Mouse (Mus musculus): ENCODE measurements at regions not wholly inside any gene's neighbourhood (a gene's known extent, or its start where the extent isn't known, plus 50 kb on each side); places are given as distances from the start of the nearest gene placed in this dataset.

- no peak for DNase-seq (ENCODE audit: low read depth, low spot score)
Measured at GRCm38 (mm10) chr2:146565693-146566092, 53.5 kb upstream of the Ralgapa2 start.

DNA sequence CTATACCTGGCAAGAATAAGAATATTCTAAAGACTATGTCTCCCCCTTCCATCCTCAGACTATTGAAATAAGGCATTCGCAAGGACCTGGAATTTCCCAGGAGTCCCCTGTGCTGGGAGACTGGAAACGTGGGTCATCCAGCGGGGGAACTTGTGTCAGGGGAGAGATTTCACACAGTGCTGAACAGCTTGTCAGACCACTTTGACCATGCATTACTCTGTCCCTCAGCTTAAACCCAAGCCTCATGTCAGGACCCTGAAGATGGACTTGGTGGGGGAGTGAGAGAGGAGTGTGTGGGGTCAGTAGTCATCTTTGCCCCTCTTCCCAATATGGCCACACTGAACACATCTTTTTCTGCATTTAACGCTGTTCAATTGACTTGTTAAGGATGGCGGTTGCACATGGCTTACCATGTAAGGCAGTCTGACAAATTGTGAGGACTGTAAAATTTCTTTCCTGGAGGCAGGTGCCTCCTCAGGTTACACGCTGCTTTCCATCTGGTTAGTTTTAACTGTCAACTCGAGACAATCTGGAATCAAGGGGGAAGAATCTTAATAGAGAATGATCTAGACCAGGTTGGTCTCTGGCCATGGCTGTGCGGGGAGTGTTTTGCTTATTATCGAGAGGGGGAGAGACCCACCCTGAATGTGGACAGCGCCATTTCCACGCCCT, 56.2 kb upstream of the Ralgapa2 start:
- no peak for DNase-seq (ENCODE audit: low read depth, low spot score)

- DNase-seq (ENCODE audit: low read depth, low spot score): peak; percentile 59
Measured at GRCm38 (mm10) chr2:146571036-146571435, 58.9 kb upstream of the Ralgapa2 start.

DNA sequence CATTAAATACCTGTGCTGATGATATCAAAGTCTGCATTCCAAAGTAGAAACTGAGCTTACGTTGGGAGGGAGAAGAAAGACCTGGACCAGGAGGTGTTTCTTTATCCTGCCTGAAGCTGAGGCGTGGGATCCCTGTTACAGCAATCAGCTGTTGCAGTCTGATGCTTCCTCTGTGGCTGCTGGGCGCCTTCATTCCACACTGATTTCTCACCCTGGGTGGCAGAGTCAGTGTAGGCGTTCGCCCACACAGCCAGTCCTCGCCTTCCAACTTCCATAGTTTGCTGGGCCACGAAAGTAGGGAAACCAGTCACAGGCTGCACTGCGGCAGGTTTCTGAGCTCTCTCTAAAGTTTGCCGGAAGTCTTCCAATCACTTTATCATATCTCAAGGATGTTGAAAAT, 59.7 kb upstream of the Ralgapa2 start:
- no peak for DNase-seq (ENCODE audit: low read depth, low spot score)

DNA sequence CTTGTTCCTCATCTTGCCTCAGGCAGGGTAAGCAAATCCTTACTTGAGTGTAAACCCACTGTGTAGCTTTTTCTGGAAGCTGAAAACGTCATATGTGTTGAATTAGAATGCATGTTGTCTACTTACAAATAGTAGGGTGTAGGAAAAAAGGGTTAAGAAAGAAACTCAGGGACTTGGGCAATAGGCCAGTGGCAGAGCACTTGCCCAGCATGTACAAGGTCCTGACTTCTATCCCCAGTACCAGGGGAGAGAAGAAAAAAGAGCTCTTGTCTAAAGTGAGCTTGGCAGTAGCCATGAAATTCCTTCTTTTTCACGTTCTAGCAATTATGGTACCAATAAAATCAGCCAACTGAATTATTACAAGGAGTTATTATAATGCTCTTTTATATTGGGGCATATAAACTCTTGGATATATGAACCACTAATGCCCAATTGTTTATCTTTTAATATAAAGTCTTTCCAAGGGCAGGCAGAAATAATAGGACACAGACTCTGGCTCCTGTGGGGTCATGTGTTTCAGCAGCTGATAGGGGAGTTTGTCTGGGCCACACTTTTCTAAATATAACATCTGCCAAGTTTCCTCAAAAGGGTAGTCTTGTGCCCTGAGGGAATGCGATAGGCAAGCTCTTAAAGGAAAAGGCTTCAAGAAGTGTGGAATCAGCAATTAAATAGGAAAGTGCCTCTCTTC, 63.6 kb upstream of the Ralgapa2 start:
- no peak for DNase-seq (ENCODE audit: low read depth, low spot score)

- DNase-seq (ENCODE audit: low read depth, low spot score): no peak
Measured at GRCm38 (mm10) chr2:146576298-146576905, 64.3 kb upstream of the Ralgapa2 start.

DNA sequence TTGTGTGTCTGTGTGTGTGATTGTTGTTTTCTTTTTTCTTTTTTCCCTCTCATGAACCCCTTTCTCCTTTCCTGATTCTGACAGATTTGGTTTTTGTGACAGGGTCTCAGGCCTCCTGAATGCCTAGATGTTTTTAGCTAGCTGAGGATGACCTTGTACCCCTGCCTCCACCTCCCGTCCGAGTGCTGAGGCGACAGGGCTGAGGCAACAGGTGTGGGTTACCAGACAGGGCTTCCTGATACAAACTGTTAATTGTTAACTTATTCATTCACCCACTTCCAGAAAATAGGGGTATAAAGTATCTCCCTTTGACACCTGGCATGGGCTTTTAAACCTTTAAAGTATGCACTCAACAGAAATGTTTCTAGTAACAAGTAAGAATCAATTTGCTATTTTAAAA, 65.0 kb upstream of the Ralgapa2 start:
- no peak for DNase-seq (ENCODE audit: low read depth, low spot score)

- no peak for DNase-seq (ENCODE audit: low read depth, low spot score)
Measured at GRCm38 (mm10) chr2:146581220-146581619, 69.1 kb upstream of the Ralgapa2 start.

- DNase-seq (ENCODE audit: low read depth, low spot score): no peak
Measured at GRCm38 (mm10) chr2:146583807-146584388, 71.8 kb upstream of the Ralgapa2 start.

DNA sequence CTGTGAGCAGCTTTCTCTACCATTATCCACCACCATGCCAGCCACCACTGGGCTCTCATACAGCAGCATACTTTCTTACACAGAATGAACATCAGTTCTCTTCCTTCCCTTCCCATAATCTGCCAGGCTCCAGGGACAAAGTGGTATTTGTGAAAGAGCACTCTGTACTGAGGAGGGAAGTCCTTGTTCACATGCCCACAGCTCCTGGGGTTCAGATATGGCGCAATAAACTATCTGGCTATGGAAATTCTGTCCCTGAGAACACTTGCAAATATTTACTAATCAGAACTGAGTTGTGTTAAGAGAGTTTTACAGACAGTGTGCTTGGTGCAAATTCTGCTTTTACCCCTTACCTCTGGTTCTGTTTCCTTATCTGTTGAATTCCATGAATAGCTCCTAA, 74.2 kb upstream of the Ralgapa2 start:
- DNase-seq (ENCODE audit: low read depth, low spot score): no peak

GRCm38 (mm10) chr2:146586981-146587380, 74.8 kb upstream of the Ralgapa2 start:
- DNase-seq (ENCODE audit: low read depth, low spot score): no peak

DNA sequence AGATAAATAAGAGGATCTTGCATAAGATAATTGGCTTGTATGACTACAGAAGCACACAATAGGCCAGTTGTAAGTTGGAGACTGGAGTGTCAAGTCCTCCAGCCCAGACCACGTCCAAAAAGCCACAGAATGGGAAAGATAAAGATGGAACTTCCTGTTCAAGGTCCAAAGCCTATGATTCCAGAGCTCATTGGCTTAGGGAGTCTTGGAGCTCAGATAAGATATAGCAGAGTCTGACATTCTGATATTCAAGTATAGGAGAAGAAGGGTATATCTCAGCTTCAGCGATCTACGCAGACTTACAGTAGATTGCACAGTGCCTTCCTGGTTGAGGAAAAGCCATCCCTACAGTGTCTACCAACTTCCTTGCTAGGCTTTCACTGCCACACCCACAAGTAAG, 77.7 kb upstream of the Ralgapa2 start:
- no peak for DNase-seq (ENCODE audit: low read depth, low spot score)

DNA sequence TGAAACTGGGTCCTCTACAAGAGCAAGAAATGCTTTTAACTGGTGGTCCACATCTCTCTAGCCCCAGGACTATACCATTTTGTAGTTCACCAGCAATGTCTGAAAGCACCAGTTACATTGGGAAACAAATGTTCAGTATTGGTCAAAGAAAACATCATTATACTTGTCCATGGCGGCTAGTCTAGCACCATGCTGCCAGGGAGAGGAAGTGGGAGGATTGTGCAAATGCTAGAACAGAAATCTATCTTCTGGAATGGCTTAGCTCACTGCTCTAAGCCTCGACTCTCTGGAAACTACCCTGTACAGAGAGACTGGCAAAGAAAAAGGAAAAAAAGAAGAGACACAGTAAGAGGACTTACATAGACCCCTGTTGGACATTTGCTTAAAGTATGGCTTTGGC, 81.1 kb upstream of the Ralgapa2 start:
- no peak for DNase-seq (ENCODE audit: low read depth, low spot score)

GRCm38 (mm10) chr2:146594212-146594611, 82.1 kb upstream of the Ralgapa2 start:
- no peak for DNase-seq (ENCODE audit: low read depth, low spot score)

- DNase-seq (ENCODE audit: low read depth, low spot score): no peak
Measured at GRCm38 (mm10) chr2:146595673-146596072, 83.5 kb upstream of the Ralgapa2 start.

- DNase-seq (ENCODE audit: low read depth, low spot score): no peak
Measured at GRCm38 (mm10) chr2:146606170-146606569, 94.0 kb upstream of the Ralgapa2 start.

DNA sequence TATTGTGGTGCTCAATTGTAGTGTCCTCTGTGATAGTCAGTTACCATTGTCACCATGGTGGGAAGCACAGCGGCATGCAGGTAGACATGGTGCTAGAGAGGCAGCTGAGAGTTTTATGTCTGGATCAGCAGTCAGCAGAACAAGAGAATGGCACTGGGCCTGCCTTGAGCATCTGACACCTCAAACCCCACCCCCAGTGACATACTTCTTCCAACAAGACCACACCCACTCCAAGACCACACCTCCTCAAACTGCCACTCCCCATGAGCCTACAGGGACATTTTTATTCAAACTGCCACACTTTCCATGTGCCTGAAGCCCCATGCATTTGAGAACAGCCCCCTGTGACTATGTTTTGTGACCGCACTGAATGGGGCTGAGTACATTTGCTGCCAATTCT, 98.8 kb upstream of the Ralgapa2 start:
- DNase-seq (ENCODE audit: low read depth, low spot score): peak; percentile 72

DNA sequence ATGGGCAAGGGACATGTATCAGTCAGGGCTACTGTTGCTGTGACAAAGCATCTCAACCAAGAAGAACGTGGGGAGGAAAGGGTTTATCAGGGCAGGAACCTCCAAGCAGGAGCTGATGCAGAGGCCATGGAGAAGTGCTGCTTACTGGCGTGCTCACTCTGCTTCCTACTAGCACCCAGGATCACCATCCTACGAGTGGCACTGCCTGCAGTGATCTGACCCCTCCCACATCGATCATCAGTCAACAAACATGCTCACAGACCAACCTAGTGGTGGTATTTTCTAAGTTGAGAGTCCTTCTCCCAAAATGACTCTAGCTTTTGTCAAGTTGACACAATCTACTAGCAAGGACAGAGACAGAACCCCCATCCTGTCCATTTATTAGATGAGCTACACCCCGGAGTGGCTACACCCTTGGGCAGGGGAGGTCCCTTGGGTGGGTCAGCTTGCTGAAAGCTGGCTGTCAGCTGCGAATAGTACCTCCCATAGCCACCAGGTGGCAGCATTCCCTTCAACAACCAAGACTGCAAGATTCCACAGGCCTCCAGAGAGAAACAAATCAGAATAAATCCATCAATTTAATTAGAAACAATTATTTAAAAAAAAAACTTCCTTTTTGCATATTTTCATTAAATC, 99.9 kb upstream of the Ralgapa2 start:
- peak; percentile 80 for DNase-seq (ENCODE audit: low read depth, low spot score)

DNA sequence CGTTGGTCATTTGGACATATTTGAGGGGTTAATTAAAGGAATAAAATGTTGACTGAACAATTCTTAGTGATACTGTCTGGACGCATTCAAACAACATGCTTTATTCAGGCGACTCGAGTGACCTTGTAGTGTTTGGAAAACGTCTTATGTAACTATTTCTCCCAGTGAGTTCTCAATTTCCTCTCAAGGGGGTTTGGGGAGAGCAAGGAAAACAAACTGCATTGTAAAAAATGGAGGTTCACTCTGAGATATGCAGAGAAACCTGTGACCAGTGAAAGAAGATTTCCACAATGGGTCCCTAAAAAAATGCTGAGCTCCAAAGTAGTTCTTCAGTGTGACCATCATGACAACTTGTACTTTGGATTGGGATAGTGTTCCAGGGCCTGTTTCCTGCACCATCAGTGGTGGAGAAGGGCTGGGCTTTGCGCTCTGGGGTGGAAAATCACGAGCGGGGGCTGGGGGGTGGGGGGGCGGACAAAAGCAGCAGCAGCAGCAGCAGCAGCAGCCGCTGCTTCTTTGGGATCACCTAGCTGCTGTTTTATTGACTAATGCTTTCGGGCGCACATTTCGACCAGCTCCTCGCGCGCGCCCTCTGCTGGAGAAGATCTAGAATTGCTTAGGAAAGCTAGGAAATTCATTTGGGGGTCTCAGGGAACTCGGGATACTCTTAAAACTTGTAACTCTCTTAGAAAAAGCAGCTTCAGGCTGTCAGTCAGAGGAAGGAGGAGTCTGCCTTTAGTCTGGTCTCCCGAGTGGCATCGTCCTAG, 100.6 kb upstream of the Ralgapa2 start:
- DNase-seq (ENCODE audit: low read depth, low spot score): peak; percentile 53

GRCm38 (mm10) chr2:146621167-146621566, 109.0 kb upstream of the Ralgapa2 start:
- DNase-seq (ENCODE audit: low read depth, low spot score): peak; percentile 77

- DNase-seq (ENCODE audit: low read depth, low spot score): no peak
Measured at GRCm38 (mm10) chr2:146623052-146623451, 110.9 kb upstream of the Ralgapa2 start.
